In genomic region chr12:103121928-103122327, GRCm38 (mm10) we compare ENCODE assay signal across 7 mouse cellular contexts.
"Had no signal": no experiment of that assay in that cellular context is flagged by ENCODE, and none has a peak within 500 bp of the region (broad histone marks: within the 10 kb centered on the region; RNA-seq: fewer than 3 reads in every experiment).

No protein-coding gene starts in this region.

- DNase-seq: kidney, adult 18-20 months; kidney, adult 9 months; kidney, postnatal 14 days; left cerebral cortex, postnatal 4 days; liver, postnatal 0 days; lung, embryonic 14.5 days; thymus, postnatal 25 days had no signal
